ENCODE assay signal across 8 mouse cellular contexts in the genomic region with DNA sequence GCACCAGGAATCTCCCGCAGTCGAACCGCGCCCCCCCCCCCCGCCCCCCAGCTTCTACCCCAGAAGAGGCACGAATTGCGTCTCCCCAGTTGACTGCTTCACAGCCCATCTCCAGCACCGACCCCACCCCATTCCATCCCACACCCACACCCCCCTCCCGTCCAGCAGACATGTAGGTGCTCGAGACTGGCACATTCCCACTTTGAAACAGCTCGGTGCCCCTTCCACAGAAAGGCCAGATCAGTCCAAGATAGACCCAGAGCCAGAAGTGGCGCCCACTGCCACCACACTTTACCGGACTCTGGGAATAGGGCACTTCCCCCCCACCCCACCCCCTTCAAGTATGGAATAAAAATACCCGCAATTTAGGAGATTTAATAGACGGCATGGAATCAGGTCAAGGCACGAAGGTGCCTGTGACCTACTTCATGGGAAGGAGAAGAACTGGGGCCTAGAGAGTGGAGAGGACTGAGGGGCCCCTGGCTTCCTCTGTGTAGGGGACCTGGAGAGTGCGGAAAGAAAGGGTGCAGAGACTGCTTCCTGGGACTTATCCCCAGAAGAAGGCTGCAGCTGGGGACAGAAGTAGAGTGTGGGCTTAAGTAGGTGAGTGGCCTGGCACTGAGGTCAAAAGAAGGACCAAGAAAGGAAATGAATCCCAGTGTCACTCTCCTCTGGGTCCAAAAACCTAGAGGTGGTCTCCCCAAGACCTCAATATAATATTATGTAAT. TPM values are rescaled to one million over a fixed set of nuclear protein-coding genes. Genes with fewer than 3 reads are reported as not detected.
DNase-seq lines count a peak whose midpoint lies in the region; ATAC-seq and TF ChIP-seq lines count a peak whose summit lies in the region.

No protein-coding gene starts in this region.

- H3K36me3 ChIP-seq in C2C12 (ENCODE audit: control insufficient read depth, insufficient read depth): no peaks in the 10 kb centered on the region
- no peaks in the 10 kb centered on the region for H3K36me3 ChIP-seq in forebrain, embryonic 13.5 days (ENCODE audit: poor library complexity, severe bottlenecking)
- H3K36me3 ChIP-seq in liver, embryonic 12.5 days: no peaks in the 10 kb centered on the region

- no peaks in the 10 kb centered on the region for H3K79me3 ChIP-seq in C2C12 (ENCODE audit: low read depth)

- peak overlapping the region; percentile 68 for H3K9ac ChIP-seq in forebrain, embryonic 13.5 days
- peak overlapping the region; percentile 54 for H3K9ac ChIP-seq in liver, embryonic 12.5 days

- 28% methylated on average over 13 of the region's 17 CpGs for WGBS in forebrain, embryonic 13.5 days
- 25% methylated on average over 17 of the region's 17 CpGs for WGBS in liver, embryonic 12.5 days (ENCODE audit: insufficient replicate concordance)

- H3K9me3 ChIP-seq in forebrain, embryonic 13.5 days (replicated peaks): no peaks in the 10 kb centered on the region
- no peaks in the 10 kb centered on the region for H3K9me3 ChIP-seq in liver, embryonic 12.5 days (replicated peaks)

- no peak for TF ChIP-seq CTCF in C2C12 (IDR thresholded peaks at IDR 0.05; ENCODE audit: control insufficient read depth, insufficient read depth, insufficient read length)

- H3K4me3 ChIP-seq in C2C12 (ENCODE audit: insufficient read depth, poor library complexity, severe bottlenecking): peak overlapping the region; percentile 25
- H3K4me3 ChIP-seq in forebrain, embryonic 13.5 days: peak overlapping the region; percentile 94
- H3K4me3 ChIP-seq in liver, embryonic 12.5 days: peak overlapping the region; percentile 89

- peak overlapping the region; percentile 78 for H3K4me2 ChIP-seq in forebrain, embryonic 13.5 days
- peak overlapping the region; percentile 92 for H3K4me2 ChIP-seq in liver, embryonic 12.5 days

- intact Hi-C loops in heart, postnatal 10 days (cut with DNase I): loop anchor here (1.0 to 5.0 kb wide), 4 partner anchors 51 to 205 kb away; partner anchors contain the start of genes Lasp1 and Rpl23
- intact Hi-C loops in left cerebral cortex, postnatal 4 days (cut with DNase I): loop anchor here (5.0 kb wide), 3 partner anchors 85 to 205 kb away; partner anchors contain the start of genes Lasp1 and Rpl23
- intact Hi-C loops in left cerebral cortex, postnatal 14 days (cut with DNase I): loop anchor here (1.0 to 5.0 kb wide), 2 partner anchors 87 to 190 kb away; partner anchors contain the start of gene Lasp1

- DNase-seq in heart, adult 11 months: peak; percentile 95
- no peak for DNase-seq in heart, postnatal 10 days
- DNase-seq in gastrocnemius, adult 8-10 months (ENCODE audit: low spot score in 2 of 2): no peak
- DNase-seq in left cerebral cortex, postnatal 4 days: no peak
- no peak for DNase-seq in left cerebral cortex, postnatal 14 days (ENCODE audit: low spot score in 2 of 2)

- ATAC-seq in forebrain, embryonic 13.5 days: no peak
- ATAC-seq in liver, embryonic 12.5 days: no peak

- H3K27me3 ChIP-seq in C2C12 (ENCODE audit: control insufficient read depth, insufficient read depth, insufficient read length): no peaks in the 10 kb centered on the region
- H3K27me3 ChIP-seq in forebrain, embryonic 13.5 days: peaks cover 41% of the 10 kb centered on the region
- peaks cover 61% of the 10 kb centered on the region for H3K27me3 ChIP-seq in liver, embryonic 12.5 days (replicated peaks)

- no peak overlapping the region for H3K27ac ChIP-seq in forebrain, embryonic 13.5 days
- H3K27ac ChIP-seq in liver, embryonic 12.5 days: no peak overlapping the region

- H3ac ChIP-seq in C2C12 (ENCODE audit: control insufficient read depth, insufficient read length, low read depth): peak overlapping the region; percentile 49

- peaks cover 26% of the 10 kb centered on the region for H3K4me1 ChIP-seq in forebrain, embryonic 13.5 days
- peaks cover 39% of the 10 kb centered on the region for H3K4me1 ChIP-seq in liver, embryonic 12.5 days

- H3K79me2 ChIP-seq in C2C12 (ENCODE audit: control insufficient read depth, insufficient read depth): no peaks in the 10 kb centered on the region

TF ChIP-seq in C2C12, 6 proteins besides CTCF, POLR2A, EP300 and RAD21:
- TF ChIP-seq CEBPB (IDR thresholded peaks at IDR 0.05; ENCODE audit: low read depth): no peak
- TF ChIP-seq MAX (IDR thresholded peaks at IDR 0.05): no peak
- TF ChIP-seq FOSL1 (IDR thresholded peaks at IDR 0.05; ENCODE audit: insufficient read depth, low read length, poor library complexity, severe bottlenecking): no peak
- no peak for TF ChIP-seq USF1 (IDR thresholded peaks at IDR 0.05; ENCODE audit: low read depth)
- TF ChIP-seq MYOD1 (IDR thresholded peaks at IDR 0.05; ENCODE audit: control insufficient read depth, insufficient read length, low read depth): no peak
- no peak for TF ChIP-seq MYOG (IDR thresholded peaks at IDR 0.05; ENCODE audit: control insufficient read depth, extremely low read depth, insufficient read length)

RNA-seq across cellular contexts. Expression of gene Plxdc1, which starts 0.7 kb away (rescaled TPM):
- total RNA-seq in heart, postnatal 10 days (2021): 1 to 10 TPM; 4.8 to 6.9 TPM
- polyA plus RNA-seq in C2C12 (2012; fragmentation: generic; extraction: Trizol): 0.25 TPM
- polyA plus RNA-seq in forebrain, embryonic 13.5 days (2015; fragmentation: Nextera tagmentation; extraction: Ambion mirVana): 0.14 and 0.34 TPM in 2 replicates
- polyA plus RNA-seq in liver, embryonic 12.5 days (2016; fragmentation: Nextera tagmentation; extraction: Ambion mirVana): 0.33 and 0.38 TPM in 2 replicates
- total RNA-seq in gastrocnemius, adult 8-10 months (2022): 1 to 10 TPM; 1.3 to 3.4 (median 1.9) TPM
- 1 to 10 TPM; 2.1 to 2.4 TPM for total RNA-seq in left cerebral cortex, postnatal 4 days (2021)
- total RNA-seq in left cerebral cortex, postnatal 14 days (2021): 10 to 100 TPM in 1 of 2 experiments, 1 to 10 TPM in 1; 9.8 to 14.9 TPM

RNA-seq across cellular contexts. Expression of gene Arl5c, which starts 9.1 kb away (rescaled TPM):
- 1 to 10 TPM; 1.6 to 1.7 TPM for total RNA-seq in heart, postnatal 10 days (2021)
- 0.54 TPM for polyA plus RNA-seq in C2C12 (2012; fragmentation: generic; extraction: Trizol)
- 8.4 and 11.0 TPM in 2 replicates for polyA plus RNA-seq in forebrain, embryonic 13.5 days (2015; fragmentation: Nextera tagmentation; extraction: Ambion mirVana)
- 15.6 and 17.1 TPM in 2 replicates for polyA plus RNA-seq in liver, embryonic 12.5 days (2016; fragmentation: Nextera tagmentation; extraction: Ambion mirVana)
- total RNA-seq in gastrocnemius, adult 8-10 months (2022): under 1 TPM in 2 of 4 experiments, not detected in 2; 0.18 to 0.19 TPM
- total RNA-seq in left cerebral cortex, postnatal 4 days (2021): 1 to 10 TPM; 2.2 to 2.5 TPM
- 1 to 10 TPM; 2.2 to 2.3 TPM for total RNA-seq in left cerebral cortex, postnatal 14 days (2021)

RNA-seq across cellular contexts. Expression of gene Cacnb1, which starts 35.9 kb away (rescaled TPM):
- total RNA-seq in heart, postnatal 10 days (2021): 1 to 10 TPM; 7.4 to 8.0 TPM
- polyA plus RNA-seq in C2C12 (2012; fragmentation: generic; extraction: Trizol): 6.1 TPM
- 25.9 and 29.9 TPM in 2 replicates for polyA plus RNA-seq in forebrain, embryonic 13.5 days (2015; fragmentation: Nextera tagmentation; extraction: Ambion mirVana)
- polyA plus RNA-seq in liver, embryonic 12.5 days (2016; fragmentation: Nextera tagmentation; extraction: Ambion mirVana): 0.95 and 1.0 TPM in 2 replicates
- total RNA-seq in gastrocnemius, adult 8-10 months (2022): 100 to 1,000 TPM; 172 to 203 (median 187) TPM
- 100 to 1,000 TPM; 100 to 104 TPM for total RNA-seq in left cerebral cortex, postnatal 4 days (2021)
- 100 to 1,000 TPM; 150 TPM for total RNA-seq in left cerebral cortex, postnatal 14 days (2021)

RNA-seq across cellular contexts. Expression of gene Rpl19, which starts 39.6 kb away (rescaled TPM):
- total RNA-seq in heart, postnatal 10 days (2021): 100 to 1,000 TPM; 713 to 718 TPM
- polyA plus RNA-seq in C2C12 (2012; fragmentation: generic; extraction: Trizol): 3,682 TPM
- 801 and 821 TPM in 2 replicates for polyA plus RNA-seq in forebrain, embryonic 13.5 days (2015; fragmentation: Nextera tagmentation; extraction: Ambion mirVana)
- polyA plus RNA-seq in liver, embryonic 12.5 days (2016; fragmentation: Nextera tagmentation; extraction: Ambion mirVana): 869 and 913 TPM in 2 replicates
- total RNA-seq in gastrocnemius, adult 8-10 months (2022): 100 to 1,000 TPM; 364 to 479 (median 402) TPM
- total RNA-seq in left cerebral cortex, postnatal 4 days (2021): 100 to 1,000 TPM; 711 to 733 TPM
- total RNA-seq in left cerebral cortex, postnatal 14 days (2021): 100 to 1,000 TPM; 536 to 545 TPM

Comparison
In these comparisons a context has a peak if more than half of its experiments do, and no peak if none do; other contexts are left out.
1. H3K4me3 ChIP-seq: peak in every context shown above with its lines; median percentile 94 in forebrain, embryonic 13.5 days; 89 in liver, embryonic 12.5 days; 25 in C2C12.
2. RNA of gene Cacnb1, which starts 35.9 kb away (total RNA-seq): 172 to 203 TPM in gastrocnemius, adult 8-10 months, 150 TPM in left cerebral cortex, postnatal 14 days and 100 to 104 TPM in left cerebral cortex, postnatal 4 days; 7.4 to 8.0 TPM in heart, postnatal 10 days; every median in the first group is over 10 times any median in the second.